Mouse (Mus musculus) neural tube, embryonic 11.5 days (tissue): Measurements from ENCODE around the gene 1700001L19Rik. TPM values are rescaled to one million over a fixed set of nuclear protein-coding genes. Genes with fewer than 3 reads are reported as not detected.

Experiments
- ATAC-seq: fragments of 200-750 bp; cut with Nextera tagmentation; 2 replicates; pipeline ENCODE4 v1.8.0; 2017; ENCODE audit warnings: moderate number of reproducible peaks, mild to moderate bottlenecking, moderate TSS enrichment, moderate library complexity; ENCODE audit not compliant: insufficient read depth, low FRiP score, low TSS enrichment
- DNase-seq: peaks from one replicate; pipeline ENCODE4 v3.0.0-alpha.2; 2015; ENCODE audit warnings: low spot score
- H3K27ac ChIP-seq: fragments of 300-500 bp; sonication (generic); 2 replicates; pipeline ENCODE4 v1.5.1; 2014; ENCODE audit warnings: low read depth, mild to moderate bottlenecking, low read length
- H3K27me3 ChIP-seq: fragments of 300-500 bp; sonication (generic); 2 replicates; pipeline ENCODE4 v1.6.1; 2014; ENCODE audit warnings: mild to moderate bottlenecking, low read length, mixed read lengths; ENCODE audit not compliant: control insufficient read depth, insufficient read depth
- H3K36me3 ChIP-seq: fragments of 300-500 bp; sonication (generic); 2 replicates; pipeline ENCODE4 v1.6.1; 2014; ENCODE audit warnings: mild to moderate bottlenecking, low read length, moderate library complexity, mixed read lengths; ENCODE audit not compliant: control insufficient read depth, insufficient read depth
- H3K4me1 ChIP-seq: fragments of 300-500 bp; sonication (generic); 2 replicates; pipeline ENCODE4 v1.6.1; 2014; ENCODE audit warnings: low read length, mixed read lengths; ENCODE audit not compliant: control insufficient read depth, insufficient read depth
- H3K4me2 ChIP-seq: fragments of 300-500 bp; sonication (generic); 2 replicates; pipeline ENCODE4 v1.6.1; 2014; ENCODE audit warnings: low read depth, mild to moderate bottlenecking, moderate library complexity
- H3K4me3 ChIP-seq: fragments of 300-500 bp; sonication (generic); 2 replicates; pipeline ENCODE4 v1.5.1; 2014; ENCODE audit warnings: low read depth, low read length
- H3K9ac ChIP-seq: fragments of 300-500 bp; sonication (generic); 2 replicates; pipeline ENCODE4 v1.6.1; 2014; ENCODE audit warnings: mild to moderate bottlenecking, low read length
- H3K9me3 ChIP-seq: fragments of 300-500 bp; sonication (generic); 2 replicates; pipeline ENCODE4 v1.6.1; 2016; ENCODE audit warnings: low read length; ENCODE audit not compliant: control insufficient read depth
- WGBS: fragments of 180-500 bp; shearing (Covaris S2); extraction: QIAGEN DNeasy Blood & Tissue Kit; methylation state at CpG from one replicate; pipeline ENCODE4 v1.1.7; 2014; 5-methylcytosine and 5-hydroxymethylcytosine counted together
- polyA plus RNA-seq: library from polyadenylated mRNA; unstranded; fragments of >200 nt; fragmentation: Nextera tagmentation; extraction: Ambion mirVana; gene quantifications from 2 replicates; pipeline ENCODE4 v1.2.1, GENCODE M21; 2014

Gene 1700001L19Rik
- polyA plus RNA-seq, 1 experiment from 2014 or later: 1.3 TPM

GRCm38 (mm10) chr13:68577945-68578344 lies 19.3 kb upstream of the 1700001L19Rik start:
- H3K9ac ChIP-seq: no peak overlapping the region
- no peaks in the 10 kb centered on the region; the same call in 1 of the 2 replicates for H3K36me3 ChIP-seq
- H3K27ac ChIP-seq: no peak overlapping the region
- H3K27me3 ChIP-seq: no peaks in the 10 kb centered on the region
- WGBS: 93% methylated on average over 7 of the region's 7 CpGs
- H3K4me2 ChIP-seq: no peak overlapping the region
- 0 out of 2 replicates have a peak, but pooled peaks cover 2% of the 10 kb centered on the region for H3K4me1 ChIP-seq
- ATAC-seq (no peak), DNase-seq (no peak)
- no peaks in the 10 kb centered on the region for H3K9me3 ChIP-seq
- no peak overlapping the region for H3K4me3 ChIP-seq

- H3K4me1 ChIP-seq: 0 out of 2 replicates have a peak, but pooled peaks cover 2% of the 10 kb centered on the region
- no peaks in the 10 kb centered on the region for H3K9me3 ChIP-seq
- DNase-seq (no peak), ATAC-seq (no peak; the same call in 1 of the 2 replicates)
- peak overlapping the region; percentile 68 for H3K9ac ChIP-seq
- H3K4me3 ChIP-seq: peak overlapping the region; percentile 72
- no peaks in the 10 kb centered on the region for H3K27me3 ChIP-seq
- no peak overlapping the region for H3K27ac ChIP-seq
- 33% methylated on average over 14 of the region's 14 CpGs for WGBS
- H3K36me3 ChIP-seq: peaks cover 8% of the 10 kb centered on the region; the same call in 1 of the 2 replicates
- peak overlapping the region; percentile 52 for H3K4me2 ChIP-seq
Measured at GRCm38 (mm10) chr13:68581086-68581740, 16.0 kb upstream of the 1700001L19Rik start.

GRCm38 (mm10) chr13:68581747-68582516 lies 15.3 kb upstream of the 1700001L19Rik start, which contains the start of the genes Mtrr and Fastkd3:
TSS of gene Mtrr (minus strand) at chr13:68582149.
TSS of gene Fastkd3 (plus strand) at chr13:68582234.
- peak within 1 kb of the TSS; percentile 68 for H3K9ac ChIP-seq
- peaks cover 8% of the 10 kb centered on the region; the same call in 1 of the 2 replicates for H3K36me3 ChIP-seq
- H3K4me3 ChIP-seq: peak within 1 kb of the TSS; percentile 72
- ATAC-seq (peak; percentile 99), DNase-seq (peak; percentile 99)
- H3K4me1 ChIP-seq: 0 out of 2 replicates have a peak, but pooled peaks cover 2% of the 10 kb centered on the region
- WGBS: under 1% methylated on average over 77 of the region's 81 CpGs
- no peaks in the 10 kb centered on the region for H3K9me3 ChIP-seq
- 0 out of 2 replicates have a peak within 1 kb of the TSS, but pooled peaks have one; percentile 21 for H3K27ac ChIP-seq
- H3K27me3 ChIP-seq: no peaks in the 10 kb centered on the region
- peak within 1 kb of the TSS; percentile 52 for H3K4me2 ChIP-seq

GRCm38 (mm10) chr13:68582517-68582780 lies 14.8 kb upstream of the 1700001L19Rik start:
- under 1% methylated on average over 11 of the region's 11 CpGs for WGBS
- 0 out of 2 replicates have a peak, but pooled peaks cover 2% of the 10 kb centered on the region for H3K4me1 ChIP-seq
- H3K27ac ChIP-seq: 0 out of 2 replicates have a peak overlapping the region, but pooled peaks have one; percentile 21
- ATAC-seq: peak; percentile 16
- peaks cover 8% of the 10 kb centered on the region; the same call in 1 of the 2 replicates for H3K36me3 ChIP-seq
- H3K27me3 ChIP-seq: no peaks in the 10 kb centered on the region
- no peaks in the 10 kb centered on the region for H3K9me3 ChIP-seq
- H3K4me3 ChIP-seq: peak overlapping the region; percentile 72
- peak; percentile 24 for DNase-seq
- peak overlapping the region; percentile 52 for H3K4me2 ChIP-seq
- peak overlapping the region; percentile 68 for H3K9ac ChIP-seq

GRCm38 (mm10) chr13:68583961-68584360 lies 13.3 kb upstream of the 1700001L19Rik start:
- Histone ChIP-seq H3K4me3 (no peak overlapping the region), H3K36me3 (peaks cover 16% of the 10 kb centered on the region; the same call in 1 of the 2 replicates), H3K4me2 (no peak overlapping the region), H3K9me3 (no peaks in the 10 kb centered on the region), H3K4me1 (0 out of 2 replicates have a peak, but pooled peaks cover 2% of the 10 kb centered on the region), H3K9ac (no peak overlapping the region), H3K27me3 (no peaks in the 10 kb centered on the region), H3K27ac (no peak overlapping the region)
- DNase-seq: no peak
- no peak for ATAC-seq
- WGBS: 92% methylated on average over 11 of the region's 11 CpGs

- Histone ChIP-seq H3K4me1 (0 out of 2 replicates have a peak, but pooled peaks cover 2% of the 10 kb centered on the region), H3K4me2 (no peak overlapping the region), H3K27me3 (no peaks in the 10 kb centered on the region), H3K27ac (no peak overlapping the region), H3K9ac (no peak overlapping the region), H3K9me3 (no peaks in the 10 kb centered on the region), H3K4me3 (no peak overlapping the region), H3K36me3 (peaks cover 20% of the 10 kb centered on the region; the same call in 1 of the 2 replicates)
- DNase-seq (no peak), ATAC-seq (no peak)
- WGBS: 89% methylated on average over 7 of the region's 7 CpGs
Measured at GRCm38 (mm10) chr13:68585441-68585840, 11.8 kb upstream of the 1700001L19Rik start.

GRCm38 (mm10) chr13:68588352-68588751 lies 8.9 kb upstream of the 1700001L19Rik start:
- Histone ChIP-seq H3K9me3 (no peaks in the 10 kb centered on the region), H3K9ac (no peak overlapping the region), H3K27ac (no peak overlapping the region), H3K4me2 (no peak overlapping the region), H3K36me3 (peaks cover 32% of the 10 kb centered on the region), H3K27me3 (no peaks in the 10 kb centered on the region), H3K4me1 (no peaks in the 10 kb centered on the region), H3K4me3 (no peak overlapping the region)
- DNase-seq (no peak), ATAC-seq (no peak)

- DNase-seq: no peak
Measured at GRCm38 (mm10) chr13:68593797-68594196, 3.4 kb upstream of the 1700001L19Rik start.

More at GRCm38 (mm10) chr13:68593797-68594196, 3.4 kb upstream of the 1700001L19Rik start:
- Histone ChIP-seq H3K9me3 (no peaks in the 10 kb centered on the region), H3K27ac (no peak overlapping the region), H3K4me1 (no peaks in the 10 kb centered on the region), H3K9ac (no peak overlapping the region), H3K4me3 (no peak overlapping the region), H3K4me2 (no peak overlapping the region), H3K27me3 (no peaks in the 10 kb centered on the region), H3K36me3 (peaks cover 17% of the 10 kb centered on the region)
- 78% methylated on average over 1 of the region's 1 CpGs for WGBS
- no peak for ATAC-seq
